Mouse (Mus musculus) olfactory bulb, adult 2 months (tissue): Measurements from ENCODE around the gene Atp1b2. TPM values are rescaled to one million over a fixed set of nuclear protein-coding genes. Genes with fewer than 3 reads are reported as not detected.
A peak's percentile ranks its signal among the peaks of the same experiment; 100 is the strongest.
"Not testable (repeated sequence)": the region's sequence is repeated elsewhere in the genome, so short reads cannot be mapped to it uniquely, and the experiment has no call there.

Source experiments
- H3K27ac ChIP-seq: fragments of 200-500 bp; 2 replicates; pipeline ENCODE4 v1.5.1; 2012; ENCODE audit warnings: low read depth, low read length; ENCODE audit not compliant: insufficient read depth
- H3K4me1 ChIP-seq: fragments of 200-500 bp; 2 replicates; pipeline ENCODE4 v1.6.1; 2012; ENCODE audit warnings: low read length; ENCODE audit not compliant: control insufficient read depth, insufficient read depth
- H3K4me3 ChIP-seq: fragments of 200-500 bp; 2 replicates; pipeline ENCODE4 v1.5.1; 2012; ENCODE audit warnings: mild to moderate bottlenecking, low read depth, low read length, moderate library complexity; ENCODE audit not compliant: insufficient read depth
- CTCF ChIP-seq: fragments of 200-500 bp; IDR thresholded peaks from 2 replicates; pipeline ENCODE4 v1.5.1; 2012; ENCODE audit warnings: low read depth, mild to moderate bottlenecking, low read length, moderate library complexity; ENCODE audit not compliant: insufficient read depth
- POLR2A ChIP-seq: fragments of 200-500 bp; IDR thresholded peaks from 2 replicates; pipeline ENCODE4 v1.6.1; 2012; ENCODE audit warnings: mild to moderate bottlenecking, low read depth, low read length, moderate library complexity; ENCODE audit not compliant: insufficient read depth
- WGBS: fragments of 180-500 bp; shearing (Covaris S2); methylation state at CpG from one replicate; pipeline ENCODE4 v1.1.7; 2018; 5-methylcytosine and 5-hydroxymethylcytosine counted together
- polyA plus RNA-seq: library from polyadenylated mRNA; stranded (reverse); fragments of >200 nt; gene quantifications from 2 replicates; pipeline ENCODE4 v1.2.4, GENCODE M21; 2012; ENCODE audit warnings: low replicate concordance; ENCODE audit not compliant: missing spikeins, insufficient read depth, insufficient read length

Gene Atp1b2
- polyA plus RNA-seq: 162 TPM in 1 of 2 replicates, not detected in the other

DNA sequence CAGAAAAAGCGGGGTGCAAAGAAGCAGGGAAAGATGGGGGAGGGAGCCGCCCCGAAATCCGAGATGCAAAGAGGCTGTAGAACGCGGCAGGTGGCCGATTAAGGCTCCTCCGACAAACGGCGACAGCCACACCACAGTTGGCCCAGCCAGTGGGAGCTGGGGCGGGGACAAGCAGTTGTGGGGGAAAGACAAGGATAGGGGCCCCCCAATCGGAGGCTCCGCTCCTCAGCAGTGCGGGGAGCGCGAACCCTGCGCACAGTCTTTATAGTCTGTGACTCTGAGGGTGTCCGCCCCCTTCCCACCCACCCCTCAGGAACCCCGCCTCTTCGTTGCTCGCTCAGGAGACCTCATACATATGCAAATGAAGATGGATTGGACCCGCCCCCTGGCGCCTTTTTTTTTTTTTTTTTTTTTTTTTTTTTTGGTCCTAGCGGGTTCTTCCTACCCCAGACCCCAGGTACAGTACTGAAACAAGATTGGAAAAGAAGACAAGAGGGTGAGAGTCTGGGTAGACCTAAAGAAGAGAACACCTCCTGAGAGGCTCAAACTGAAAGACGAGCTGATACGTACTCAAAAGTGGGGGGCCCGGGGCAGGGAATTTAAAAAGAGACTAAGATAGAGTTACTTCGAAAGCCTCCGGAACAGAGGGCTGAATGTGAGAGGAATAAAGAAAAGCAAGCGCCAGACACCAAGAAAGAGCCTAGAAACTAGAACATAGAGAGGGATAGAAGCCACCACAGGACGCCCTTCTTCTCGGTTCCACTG, at the start of gene Atp1b2:
Atp1b2 (minus strand) TSS at position 217 of the 765 bp plus-strand sequence.
- 1% methylated on average over 32 of the region's 32 CpGs for WGBS
- Histone ChIP-seq H3K4me3 (peak within 1 kb of the TSS; percentile 82), H3K4me1 (peaks cover 10% of the 10 kb centered on the region), H3K27ac (peak within 1 kb of the TSS; percentile 89)
- TF ChIP-seq CTCF: no peak
- peak; percentile 97 for TF ChIP-seq POLR2A

DNA sequence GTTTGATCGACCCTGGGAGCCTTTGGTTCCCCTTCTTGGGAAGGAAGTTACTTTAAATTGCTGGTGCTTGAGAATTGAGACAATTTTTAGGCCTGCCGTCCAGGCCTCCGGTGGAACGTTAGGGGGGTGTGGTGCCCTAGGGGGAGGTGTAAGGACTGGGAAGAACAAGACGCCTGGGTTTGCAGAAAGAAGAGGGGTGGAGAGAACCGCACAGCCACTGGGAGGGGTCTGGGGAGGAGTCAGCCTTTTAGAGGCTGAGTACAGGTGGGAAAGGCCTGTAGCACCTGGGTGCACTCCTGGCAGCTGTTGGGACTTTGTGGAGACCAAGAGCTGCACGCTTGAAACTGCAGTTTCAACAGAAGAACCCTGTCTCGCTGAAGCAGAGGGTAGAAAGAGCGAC, 49.0 kb upstream of the Atp1b2 start:
- H3K27ac ChIP-seq: no peak overlapping the region
- WGBS: 44% methylated on average over 9 of the region's 9 CpGs
- H3K4me1 ChIP-seq: peaks cover 5% of the 10 kb centered on the region
- no peak overlapping the region for H3K4me3 ChIP-seq
- no peak for TF ChIP-seq POLR2A
- TF ChIP-seq CTCF: no peak

DNA sequence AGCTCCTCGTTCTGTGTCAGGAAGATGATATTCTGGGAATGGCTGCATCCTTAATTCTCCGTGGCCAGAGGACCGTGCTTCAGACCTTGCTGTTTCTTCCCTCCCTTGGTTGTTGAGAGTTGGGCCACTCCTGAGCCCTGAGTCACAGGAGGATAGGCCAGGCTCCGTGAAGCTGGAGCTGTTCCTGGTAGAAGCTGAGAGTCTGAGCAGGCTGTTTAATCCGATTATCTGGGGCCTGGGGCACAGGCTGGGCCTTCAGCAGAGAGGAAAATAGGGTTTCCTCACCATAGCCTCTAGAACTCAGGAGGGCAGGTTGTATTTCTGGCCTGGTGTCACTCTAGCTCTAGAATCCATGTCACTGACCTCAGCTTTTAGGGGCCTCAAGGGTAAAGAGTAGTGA, 47.7 kb upstream of the Atp1b2 start:
- Histone ChIP-seq H3K4me3 (no peak overlapping the region), H3K27ac (no peak overlapping the region), H3K4me1 (peaks cover 5% of the 10 kb centered on the region)
- TF ChIP-seq POLR2A (no peak), CTCF (no peak)
- WGBS: 52% methylated on average over 5 of the region's 5 CpGs

DNA sequence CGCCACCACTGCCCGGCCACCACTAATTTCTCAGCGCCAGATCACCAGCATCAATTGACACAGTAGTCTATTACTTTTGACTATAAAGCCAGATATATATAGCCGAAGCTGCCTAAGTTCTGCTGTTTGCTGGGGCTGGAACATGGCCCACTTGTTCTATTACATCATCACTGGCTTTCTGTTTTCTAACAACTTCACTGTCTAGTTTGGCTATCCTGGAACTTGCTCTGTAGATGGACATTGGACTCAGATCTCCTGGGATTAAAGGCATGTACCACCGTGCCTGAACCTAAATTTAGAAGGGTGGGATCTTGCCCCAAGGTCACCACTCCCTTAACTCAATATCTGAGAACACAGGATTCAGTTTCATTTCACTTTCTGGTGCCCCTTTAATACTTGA, 40.1 kb upstream of the Atp1b2 start:
- Histone ChIP-seq H3K4me1 (no peaks in the 10 kb centered on the region), H3K4me3 (no peak overlapping the region), H3K27ac (no peak overlapping the region)
- no peak for TF ChIP-seq POLR2A
- TF ChIP-seq CTCF: no peak
- WGBS: 88% methylated on average over 5 of the region's 5 CpGs

DNA sequence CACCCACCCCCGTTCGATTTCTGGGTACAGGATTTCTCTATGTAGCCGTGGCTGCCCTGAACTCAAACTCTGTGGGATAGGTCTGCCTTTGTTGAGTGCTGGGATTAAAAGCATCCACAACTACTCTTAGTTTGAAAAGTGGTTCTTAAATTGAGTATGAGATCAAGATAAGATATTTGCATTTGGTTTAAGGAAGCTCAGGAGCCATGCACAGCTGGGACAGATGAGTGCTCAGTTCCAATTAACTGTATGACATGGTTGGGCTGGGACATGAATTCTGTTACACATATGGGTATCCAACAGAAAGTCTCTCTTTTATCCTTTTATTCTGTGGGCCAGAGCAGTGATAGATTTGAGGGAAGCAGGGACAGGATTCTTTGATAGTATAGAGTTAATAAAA, 29.7 kb upstream of the Atp1b2 start:
- 52% methylated on average over 3 of the region's 3 CpGs for WGBS
- Histone ChIP-seq H3K4me1 (no peaks in the 10 kb centered on the region), H3K27ac (no peak overlapping the region), H3K4me3 (no peak overlapping the region)
- no peak for TF ChIP-seq POLR2A

DNA sequence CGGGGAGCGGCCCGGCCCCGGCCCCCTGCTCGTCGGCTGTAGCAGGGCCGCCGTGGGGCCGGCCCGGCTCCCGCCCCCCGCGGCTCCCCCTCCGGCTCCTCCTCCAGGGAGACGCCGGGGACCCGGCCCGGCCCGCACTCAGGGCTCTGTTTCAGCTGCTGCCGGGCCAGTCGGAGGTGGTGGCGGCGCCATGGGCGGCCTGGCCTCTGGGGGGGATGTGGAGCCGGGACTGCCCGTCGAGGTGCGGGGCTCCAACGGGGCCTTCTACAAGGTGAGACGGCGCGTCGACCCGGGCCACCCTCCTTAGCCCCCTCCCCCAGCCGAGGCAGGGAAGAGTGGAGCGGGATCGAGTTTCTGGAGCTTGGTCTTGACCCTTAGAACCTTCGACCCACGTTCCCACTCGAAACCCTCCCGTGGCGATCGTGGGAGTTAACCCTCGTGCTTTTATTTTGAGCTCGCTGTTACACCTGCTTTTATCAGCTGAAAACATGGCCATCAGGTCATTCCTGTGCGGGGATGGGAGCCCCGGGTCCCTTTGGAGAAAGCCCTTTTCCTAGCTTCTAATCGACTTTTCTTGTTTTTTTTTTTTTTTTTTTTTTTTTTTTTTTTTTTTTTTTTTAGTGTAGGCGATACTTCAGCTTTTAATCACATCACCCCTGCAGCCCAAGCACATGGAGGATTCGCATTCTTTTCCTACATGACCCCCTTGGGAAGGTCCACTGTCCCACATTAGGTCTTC, 27.6 kb upstream of the Atp1b2 start:
- under 1% methylated on average over 40 of the region's 50 CpGs for WGBS
- Histone ChIP-seq H3K4me3 (peak overlapping the region; percentile 61), H3K27ac (peak overlapping the region; percentile 14; the same call in 1 of the 2 replicates), H3K4me1 (no peaks in the 10 kb centered on the region)
- no peak for TF ChIP-seq CTCF
- no peak for TF ChIP-seq POLR2A

DNA sequence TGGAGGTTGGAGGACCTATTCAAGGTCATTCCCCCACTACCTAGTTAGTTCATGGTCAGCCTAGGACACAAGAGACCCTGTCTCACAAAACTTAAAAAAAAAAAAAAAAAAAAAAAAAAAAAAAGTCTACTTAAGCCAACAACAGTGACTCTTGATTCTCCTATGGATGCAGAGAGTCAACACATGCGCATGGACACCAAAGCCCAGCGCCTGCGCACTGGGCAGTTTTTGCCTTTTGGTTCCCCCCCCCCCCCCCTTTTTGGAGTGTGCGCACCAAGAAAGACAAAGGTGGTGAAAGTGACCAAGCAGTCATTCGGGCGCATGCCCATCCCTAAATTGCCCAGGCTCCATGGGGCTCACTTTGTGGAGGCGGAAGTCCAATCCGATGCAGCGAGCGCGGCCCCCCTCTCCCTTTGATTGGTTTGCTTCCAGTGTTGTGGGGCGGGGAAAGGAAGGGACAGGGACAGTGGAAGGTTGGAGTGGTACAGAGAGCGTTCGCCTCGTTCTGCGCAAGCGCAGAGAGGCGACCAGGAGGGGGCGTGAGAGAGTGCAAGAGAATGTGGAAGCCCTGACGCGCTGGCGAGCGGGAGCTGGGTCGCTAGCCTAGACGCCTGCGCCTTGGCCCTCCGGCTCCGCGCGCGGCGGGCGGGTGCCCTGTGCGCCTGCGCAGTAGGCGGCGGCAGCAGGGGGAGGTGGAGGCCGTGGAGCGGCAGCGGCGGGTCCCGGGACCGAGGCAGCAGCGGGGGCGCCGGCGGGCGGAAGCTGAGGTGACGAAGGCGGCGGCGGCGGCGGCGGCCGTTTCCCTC, 26.7 kb upstream of the Atp1b2 start, which contains the start of gene Fxr2:
Fxr2 (plus strand) TSS at position 707 of the 806 bp plus-strand sequence.
- Histone ChIP-seq H3K4me3 (peak within 1 kb of the TSS; percentile 61), H3K27ac (peak within 1 kb of the TSS; percentile 14; the same call in 1 of the 2 replicates), H3K4me1 (no peaks in the 10 kb centered on the region)
- whole genome bisulfite sequencing: under 1% methylated on average over 51 of the region's 56 CpGs
- TF ChIP-seq POLR2A (peak; percentile 65), CTCF (peak; percentile 34; the same call in 1 of the 2 replicates)

DNA sequence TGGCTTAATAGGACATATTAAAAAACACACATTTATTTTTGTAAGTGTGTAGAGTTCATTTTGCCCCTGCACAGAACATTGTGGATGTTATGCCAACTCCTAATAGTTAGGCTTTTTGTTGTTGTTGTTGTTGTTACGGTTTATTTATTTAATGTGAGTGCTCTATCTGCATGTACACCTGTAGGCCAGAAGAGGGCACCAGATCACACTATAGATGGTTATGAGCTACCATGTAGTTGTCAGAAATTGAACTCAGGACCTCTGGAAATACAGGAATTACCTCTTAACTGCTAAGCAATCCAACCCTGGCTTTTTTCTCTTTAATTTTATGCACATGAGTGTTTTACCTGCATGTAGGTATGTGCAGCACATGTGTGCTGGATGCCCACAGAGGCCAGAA, 24.1 kb upstream of the Atp1b2 start:
- 34% methylated on average over 1 of the region's 1 CpGs for WGBS
- Histone ChIP-seq H3K4me3 (no peak overlapping the region), H3K4me1 (no peaks in the 10 kb centered on the region), H3K27ac (no peak overlapping the region)
- TF ChIP-seq POLR2A: no peak
- no peak for TF ChIP-seq CTCF

DNA sequence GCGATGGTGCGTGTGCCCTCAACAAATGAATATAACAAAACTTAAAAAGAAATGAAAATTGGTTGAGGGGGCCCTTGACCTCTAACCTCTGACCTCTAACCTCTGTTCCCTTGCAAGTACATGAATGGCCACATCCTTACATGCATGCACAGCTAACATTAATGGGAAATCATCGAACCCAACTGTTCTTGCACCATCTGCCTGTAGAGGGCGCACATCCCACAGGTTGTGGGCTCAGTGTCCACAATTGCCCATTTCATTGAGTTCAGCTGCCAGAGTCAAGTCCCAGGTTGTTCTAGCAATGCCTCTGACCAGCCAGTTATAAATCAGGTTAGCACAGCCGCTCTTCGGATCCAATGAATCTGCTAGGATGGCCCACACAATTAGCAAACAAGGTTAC, 22.5 kb upstream of the Atp1b2 start:
- Histone ChIP-seq H3K27ac (no peak overlapping the region), H3K4me1 (peaks cover 3% of the 10 kb centered on the region; the same call in 1 of the 2 replicates), H3K4me3 (no peak overlapping the region)
- 41% methylated on average over 6 of the region's 6 CpGs for WGBS
- TF ChIP-seq POLR2A (no peak), CTCF (peak; percentile 61)

DNA sequence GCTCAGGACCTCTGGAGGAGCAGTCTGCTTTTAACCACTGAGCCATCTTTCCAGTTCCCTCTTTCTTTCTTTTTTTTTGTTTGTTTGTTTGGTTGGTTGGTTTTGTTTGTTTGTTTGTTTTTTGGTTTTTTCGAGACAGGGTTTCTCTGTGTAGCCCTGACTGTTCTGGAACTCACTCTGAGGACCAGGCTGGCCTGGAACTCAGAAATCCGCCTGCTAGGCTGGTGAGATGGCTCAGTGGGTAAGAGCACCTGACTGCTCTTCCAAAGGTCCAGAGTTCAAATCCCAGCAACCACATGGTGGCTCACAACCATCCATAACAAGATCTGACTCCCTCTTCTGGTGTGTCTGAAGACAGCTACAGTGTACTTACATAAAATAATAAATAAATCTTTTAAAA, 18.6 kb upstream of the Atp1b2 start:
- H3K4me3 ChIP-seq, H3K27ac ChIP-seq, H3K4me1 ChIP-seq: not testable (repeated sequence)
- WGBS: 86% methylated on average over 2 of the region's 2 CpGs
